Mouse (Mus musculus): Measurements from ENCODE around the gene Erp27. TPM values are rescaled to one million over a fixed set of nuclear protein-coding genes. Genes with fewer than 3 reads are reported as not detected.

Gene Erp27
- polyA plus RNA-seq, 1 experiment from 2014 or later = not detected

DNA sequence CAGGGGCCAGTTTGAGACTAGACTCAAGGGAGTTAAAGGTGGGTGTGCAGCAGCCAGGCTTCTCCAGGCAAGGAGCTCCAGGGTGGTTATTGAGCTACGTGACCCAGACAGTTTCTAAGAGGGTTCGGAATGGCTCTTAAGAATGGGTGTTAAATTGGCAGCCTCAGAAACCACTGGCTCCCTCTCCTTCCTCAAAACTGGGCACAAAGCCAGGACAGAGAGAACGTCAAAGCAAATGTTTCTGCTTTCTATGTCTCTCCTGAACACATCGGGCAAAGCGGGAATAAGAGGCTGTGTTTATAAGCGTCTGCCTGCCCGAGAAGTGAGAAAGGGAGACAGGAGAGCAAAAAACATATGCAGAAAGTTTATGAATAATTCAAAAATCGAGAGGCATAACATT is 47.4 kb downstream of the Erp27 start:
- Histone ChIP-seq H3K27ac (no peak overlapping the region), H3K27me3 (replicated peaks) (no peaks in the 10 kb centered on the region), H3K9ac (no peak overlapping the region), H3K4me2 (replicated peaks) (no peak overlapping the region), H3K4me3 (no peak overlapping the region), H3K4me1 (no peaks in the 10 kb centered on the region), H3K9me3 (no peaks in the 10 kb centered on the region), H3K36me3 (no peaks in the 10 kb centered on the region)
- no peak for ATAC-seq (ENCODE audit: low FRiP score, low read depth)
- WGBS = 67% methylated on average over 8 of the region's 8 CpGs

DNA sequence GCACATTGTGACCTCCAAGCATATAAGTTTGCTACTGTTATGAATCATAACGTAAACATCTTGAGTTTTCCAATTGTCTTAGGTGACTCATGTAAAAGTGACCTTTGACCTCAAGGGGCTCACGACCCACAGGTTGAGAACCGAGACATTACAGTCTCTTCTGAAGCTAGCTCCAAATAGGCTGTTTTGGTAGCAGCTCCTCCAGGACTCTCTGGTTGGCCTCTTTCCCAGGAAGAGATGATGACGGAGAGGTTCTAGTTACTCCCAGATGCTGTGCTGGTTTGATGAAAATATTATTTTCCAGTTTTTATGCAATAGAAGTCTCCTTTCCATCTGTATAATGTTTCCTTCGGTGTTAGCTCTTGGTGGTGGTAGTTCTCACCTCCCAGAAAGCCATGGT is 53.1 kb downstream of the Erp27 start:
- Histone ChIP-seq H3K27me3 (replicated peaks) (no peaks in the 10 kb centered on the region), H3K4me1 (no peaks in the 10 kb centered on the region), H3K9ac (no peak overlapping the region), H3K4me3 (no peak overlapping the region), H3K4me2 (replicated peaks) (no peak overlapping the region), H3K9me3 (no peaks in the 10 kb centered on the region), H3K36me3 (no peaks in the 10 kb centered on the region), H3K27ac (no peak overlapping the region)
- no peak for ATAC-seq (ENCODE audit: low FRiP score, low read depth)
- 83% methylated on average over 5 of the region's 5 CpGs for WGBS

DNA sequence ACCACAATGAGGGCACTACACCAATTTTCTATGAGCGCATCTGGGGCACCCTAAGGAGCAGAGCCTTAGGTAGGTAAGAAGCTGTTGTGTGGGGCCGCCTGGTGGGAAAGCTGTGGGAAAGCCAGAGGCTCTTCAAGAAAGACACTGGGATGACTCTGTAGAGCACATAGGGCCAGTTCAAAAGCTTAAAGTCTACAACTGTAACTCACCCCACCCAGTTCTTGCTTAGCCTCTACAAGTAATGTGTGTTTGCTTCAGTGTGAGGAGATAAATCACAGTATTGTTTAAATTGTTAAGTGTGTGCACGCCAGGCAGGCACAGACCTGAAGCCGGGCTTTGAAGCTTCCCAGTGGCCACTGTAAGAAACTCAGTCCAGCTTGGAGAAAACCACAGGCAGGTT is 55.8 kb downstream of the Erp27 start:
- no peaks in the 10 kb centered on the region for H3K9me3 ChIP-seq

DNA sequence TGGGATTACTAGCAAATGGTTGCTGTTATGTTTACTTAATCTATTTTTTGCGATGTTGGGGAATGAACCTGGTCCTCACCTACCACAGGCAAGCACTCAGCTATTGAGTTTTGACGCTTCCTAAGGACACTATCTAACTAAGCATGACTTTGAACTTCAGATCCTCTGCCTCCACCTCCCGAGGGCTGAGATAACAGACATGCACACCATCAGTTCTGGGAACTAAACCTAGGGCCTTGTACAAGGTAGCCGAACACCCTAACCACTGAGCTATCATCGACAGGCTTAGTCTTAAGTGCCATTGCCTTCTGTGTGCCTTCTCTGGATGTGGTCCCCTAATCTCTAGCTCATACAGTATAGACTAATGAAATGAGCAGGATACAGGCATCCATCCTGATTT is 56.6 kb downstream of the Erp27 start:
- Histone ChIP-seq H3K9me3 (no peaks in the 10 kb centered on the region), H3K27ac (no peak overlapping the region), H3K9ac (no peak overlapping the region), H3K4me1 (no peaks in the 10 kb centered on the region), H3K4me3 (no peak overlapping the region), H3K36me3 (no peaks in the 10 kb centered on the region), H3K27me3 (replicated peaks) (no peaks in the 10 kb centered on the region), H3K4me2 (replicated peaks) (no peak overlapping the region)
- 92% methylated on average over 5 of the region's 5 CpGs for WGBS
- no peak for ATAC-seq (ENCODE audit: low FRiP score, low read depth)

More for the DNA sequence above, 55.8 kb downstream of the Erp27 start:
- H3K27me3 ChIP-seq (replicated peaks) = no peaks in the 10 kb centered on the region
- H3K4me2 ChIP-seq (replicated peaks) = no peak overlapping the region
- H3K27ac ChIP-seq = no peak overlapping the region
- ATAC-seq (ENCODE audit: low FRiP score, low read depth) = no peak
- H3K4me3 ChIP-seq = no peak overlapping the region
- WGBS = 65% methylated on average over 4 of the region's 4 CpGs
- no peaks in the 10 kb centered on the region for H3K36me3 ChIP-seq
- no peak overlapping the region for H3K9ac ChIP-seq
- no peaks in the 10 kb centered on the region for H3K4me1 ChIP-seq

DNA sequence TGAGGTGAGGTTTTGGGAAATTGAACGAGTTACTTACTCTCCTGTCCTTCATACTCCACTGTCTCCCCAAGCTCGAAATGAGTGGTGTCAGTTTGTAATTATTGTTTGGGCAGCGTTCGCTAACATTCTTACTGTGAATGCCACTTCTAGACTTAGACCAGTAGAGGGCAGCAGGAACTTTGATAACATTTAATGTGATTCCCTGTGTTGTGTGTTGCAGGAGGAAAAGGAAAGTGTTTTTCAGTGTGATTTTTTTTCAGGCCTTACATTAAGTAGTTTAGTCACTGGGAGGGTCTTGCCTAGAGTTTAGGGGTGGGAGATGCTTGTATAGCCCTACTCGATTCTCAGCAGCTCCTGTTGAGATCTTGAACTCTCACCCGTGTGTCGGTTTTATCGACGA is 61.0 kb downstream of the Erp27 start:
- H3K36me3 ChIP-seq = no peaks in the 10 kb centered on the region
- no peak overlapping the region for H3K4me3 ChIP-seq
- H3K27me3 ChIP-seq (replicated peaks) = no peaks in the 10 kb centered on the region
- H3K4me1 ChIP-seq = peaks cover 5% of the 10 kb centered on the region; the same call in 1 of the 2 replicates
- no peaks in the 10 kb centered on the region for H3K9me3 ChIP-seq
- no peak overlapping the region for H3K4me2 ChIP-seq (replicated peaks)
- WGBS = 53% methylated on average over 9 of the region's 9 CpGs
- no peak for ATAC-seq (ENCODE audit: low FRiP score, low read depth)
- H3K9ac ChIP-seq = no peak overlapping the region
- no peak overlapping the region for H3K27ac ChIP-seq

DNA sequence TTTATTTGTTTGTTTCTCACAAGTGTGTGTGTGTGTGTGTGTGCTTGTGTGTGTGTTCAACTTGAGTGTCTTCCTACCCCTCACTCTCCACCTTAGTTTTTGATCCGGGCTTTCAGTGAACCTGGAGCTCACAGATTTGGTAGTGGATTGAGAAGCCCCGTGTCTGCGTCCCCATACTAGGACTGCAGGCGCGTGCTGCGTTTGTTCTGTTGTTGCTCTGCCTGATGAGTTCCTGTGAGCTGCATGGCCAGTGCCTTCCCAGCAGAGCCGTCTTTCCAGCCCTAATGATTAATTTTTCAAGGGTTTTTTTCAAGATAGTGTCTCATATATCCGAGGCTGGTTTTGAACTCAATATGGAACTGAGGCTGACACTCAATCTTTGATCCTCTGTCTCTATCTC is 63.6 kb downstream of the Erp27 start:
- Histone ChIP-seq H3K27ac (no peak overlapping the region), H3K27me3 (replicated peaks) (no peaks in the 10 kb centered on the region), H3K9me3 (no peaks in the 10 kb centered on the region), H3K4me3 (no peak overlapping the region), H3K4me2 (replicated peaks) (no peak overlapping the region), H3K9ac (no peak overlapping the region), H3K4me1 (peaks cover 5% of the 10 kb centered on the region; the same call in 1 of the 2 replicates), H3K36me3 (no peaks in the 10 kb centered on the region)
- WGBS = 76% methylated on average over 8 of the region's 8 CpGs
- no peak for ATAC-seq (ENCODE audit: low FRiP score, low read depth)

DNA sequence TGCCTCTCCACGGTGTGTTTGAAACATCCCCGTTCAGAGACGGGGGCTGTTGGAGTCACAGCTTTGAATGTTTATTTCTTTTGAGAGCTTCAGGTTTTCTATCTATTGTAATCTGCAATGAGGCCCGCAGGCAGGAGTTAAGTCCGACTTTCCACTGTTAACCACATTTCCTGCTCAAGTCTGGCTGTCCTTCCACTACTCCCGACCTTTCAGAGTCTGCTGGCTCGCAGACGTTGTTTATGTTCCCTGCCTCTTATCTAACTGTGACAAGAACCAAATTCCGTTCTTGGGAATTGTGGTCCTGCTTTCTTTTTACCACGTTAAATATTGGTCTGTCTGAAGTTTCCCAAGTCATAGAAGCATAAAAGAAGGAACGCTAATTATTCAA is 64.1 kb downstream of the Erp27 start:
- Histone ChIP-seq H3K9me3 (no peaks in the 10 kb centered on the region), H3K36me3 (no peaks in the 10 kb centered on the region), H3K4me1 (peaks cover 5% of the 10 kb centered on the region; the same call in 1 of the 2 replicates), H3K27ac (no peak overlapping the region), H3K9ac (no peak overlapping the region), H3K4me2 (replicated peaks) (no peak overlapping the region), H3K4me3 (no peak overlapping the region), H3K27me3 (replicated peaks) (no peaks in the 10 kb centered on the region)
- WGBS = 68% methylated on average over 11 of the region's 11 CpGs
- no peak for ATAC-seq (ENCODE audit: low FRiP score, low read depth)

Other genes with a start within 250 kb of the Erp27 start
- 0.20 and 0.41 TPM in 2 replicates for gene Gucy2c, start 140.4 kb downstream of the Erp27 start, polyA plus RNA-seq (2016; fragmentation: Nextera tagmentation; extraction: Ambion mirVana)
- 0.45 and 0.67 TPM in 2 replicates for gene Hist4h4, start 117.8 kb downstream of the Erp27 start, polyA plus RNA-seq (2016; fragmentation: Nextera tagmentation; extraction: Ambion mirVana)
- gene H2afj, start 113.9 kb downstream of the Erp27 start, polyA plus RNA-seq (2016; fragmentation: Nextera tagmentation; extraction: Ambion mirVana) = 123 and 127 TPM in 2 replicates
- 1.1 and 3.7 TPM in 2 replicates for gene BC049715, start 94.6 kb downstream of the Erp27 start, polyA plus RNA-seq (2016; fragmentation: Nextera tagmentation; extraction: Ambion mirVana)
- gene Wbp11, start 93.9 kb downstream of the Erp27 start, polyA plus RNA-seq (2016; fragmentation: Nextera tagmentation; extraction: Ambion mirVana) = 113 and 115 TPM in 2 replicates
- gene Smco3, start 86.7 kb downstream of the Erp27 start, polyA plus RNA-seq (2016; fragmentation: Nextera tagmentation; extraction: Ambion mirVana) = 0.29 and 1.5 TPM in 2 replicates
- gene Art4, start 64.4 kb downstream of the Erp27 start, polyA plus RNA-seq (2016; fragmentation: Nextera tagmentation; extraction: Ambion mirVana) = 0.51 and 0.86 TPM in 2 replicates
- gene Mgp, start 46.4 kb downstream of the Erp27 start, polyA plus RNA-seq (2016; fragmentation: Nextera tagmentation; extraction: Ambion mirVana) = 8.8 and 13.0 TPM in 2 replicates
- gene Pde6h, start 1.7 kb upstream of the Erp27 start, polyA plus RNA-seq (2016; fragmentation: Nextera tagmentation; extraction: Ambion mirVana) = not detected in 2 replicates
- gene Arhgdib, start 19.7 kb upstream of the Erp27 start, polyA plus RNA-seq (2016; fragmentation: Nextera tagmentation; extraction: Ambion mirVana) = 21.6 and 22.7 TPM in 2 replicates
- gene Rerg, start 248.3 kb upstream of the Erp27 start, polyA plus RNA-seq (2016; fragmentation: Nextera tagmentation; extraction: Ambion mirVana) = 2.3 and 2.4 TPM in 2 replicates